8 mouse cellular contexts compared by ENCODE assay signal in the genomic region with DNA sequence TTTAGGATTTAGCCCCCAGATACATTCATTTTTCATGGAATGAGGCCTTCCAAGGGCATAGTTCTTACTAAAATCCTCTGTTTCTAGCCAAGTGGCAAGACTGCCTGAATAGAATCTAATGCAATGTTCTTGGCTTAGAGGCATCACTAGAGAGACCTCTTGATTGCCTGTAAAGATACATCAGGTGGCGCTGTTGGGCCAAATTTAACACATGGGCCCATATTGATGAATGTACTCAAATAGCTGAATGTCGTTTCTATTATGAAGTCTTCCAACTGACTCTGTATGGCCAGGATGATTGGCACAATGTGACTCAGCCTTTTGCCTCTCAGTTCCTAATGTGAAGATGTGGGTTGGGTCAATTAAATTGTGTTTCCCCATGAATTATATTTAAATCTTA.
A peak's percentile ranks its signal among the peaks of the same experiment; 100 is the strongest.
DNase-seq lines count a peak whose midpoint lies in the region; ATAC-seq and TF ChIP-seq lines count a peak whose summit lies in the region.

No protein-coding gene starts in this region.

- no peak overlapping the region for H3K4me2 ChIP-seq in heart, postnatal 0 days (ENCODE audit: low read depth, low read length)
- no peak overlapping the region for H3K4me2 ChIP-seq in hindbrain, embryonic 14.5 days (replicated peaks)
- H3K4me2 ChIP-seq in stomach, embryonic 14.5 days (replicated peaks; ENCODE audit: low read depth, low read length) = no peak overlapping the region

- no peak for ATAC-seq in heart, postnatal 0 days (ENCODE audit: insufficient read depth, low read depth)
- ATAC-seq in hindbrain, embryonic 14.5 days (ENCODE audit: low FRiP score) = peak; percentile 71
- ATAC-seq in megakaryocyte, adult 5-6 weeks (ENCODE audit: poor library complexity, severe bottlenecking) = peak; percentile 75
- ATAC-seq in stomach, embryonic 14.5 days (ENCODE audit: insufficient number of reproducible peaks, insufficient read depth, low FRiP score, low read depth) = peak; percentile 58; the same call in 1 of the 2 replicates

- no peak for TF ChIP-seq EP300 in heart, postnatal 0 days (IDR thresholded peaks at IDR 0.05; ENCODE audit: low read depth)

- DNase-seq in heart, postnatal 0 days (ENCODE audit: low spot score) = no peak
- DNase-seq in heart, adult 9 months (ENCODE audit: low spot score in 2 of 2) = no peak
- DNase-seq in embryo, embryonic 10 days (ENCODE audit: low spot score) = peak; percentile 67
- DNase-seq in hindbrain, embryonic 14.5 days (ENCODE audit: low spot score) = peak; percentile 78
- DNase-seq in cerebellum, adult 9-11 months = no peak
- no peak for DNase-seq in yolk sac, embryonic 10.5 days (ENCODE audit: low spot score)

- TF ChIP-seq CTCF in heart, postnatal 0 days (IDR thresholded peaks at IDR 0.05; ENCODE audit: low read depth) = peak; percentile 12; the same call in 1 of the 2 replicates

- H3K9me3 ChIP-seq in heart, postnatal 0 days (replicated peaks; ENCODE audit: control insufficient read depth, low read length) = no peaks in the 10 kb centered on the region
- no peaks in the 10 kb centered on the region for H3K9me3 ChIP-seq in hindbrain, embryonic 14.5 days (ENCODE audit: control insufficient read depth, low read length)
- H3K9me3 ChIP-seq in stomach, embryonic 14.5 days (ENCODE audit: control insufficient read depth, low read depth, low read length) = no peaks in the 10 kb centered on the region

- no peaks in the 10 kb centered on the region for H3K4me1 ChIP-seq in heart, postnatal 0 days (ENCODE audit: control insufficient read depth, insufficient read depth)
- H3K4me1 ChIP-seq in hindbrain, embryonic 14.5 days (replicated peaks; ENCODE audit: control insufficient read depth, insufficient read depth, low read length) = no peaks in the 10 kb centered on the region
- H3K4me1 ChIP-seq in stomach, embryonic 14.5 days (ENCODE audit: control insufficient read depth, insufficient read depth, low read length) = no peaks in the 10 kb centered on the region

- no peaks in the 10 kb centered on the region for H3K27me3 ChIP-seq in heart, postnatal 0 days (ENCODE audit: control insufficient read depth, insufficient read depth, low read length)
- H3K27me3 ChIP-seq in hindbrain, embryonic 14.5 days (ENCODE audit: control insufficient read depth, insufficient read depth, low read length) = no peaks in the 10 kb centered on the region
- no peaks in the 10 kb centered on the region for H3K27me3 ChIP-seq in stomach, embryonic 14.5 days (ENCODE audit: control insufficient read depth, insufficient read depth, low read length)

- H3K27ac ChIP-seq in heart, postnatal 0 days (ENCODE audit: low read depth) = no peak overlapping the region
- H3K27ac ChIP-seq in hindbrain, embryonic 14.5 days = no peak overlapping the region
- no peak overlapping the region for H3K27ac ChIP-seq in stomach, embryonic 14.5 days (ENCODE audit: low read length)

- H3K36me3 ChIP-seq in heart, postnatal 0 days (replicated peaks; ENCODE audit: control insufficient read depth, insufficient read depth, low read length) = no peaks in the 10 kb centered on the region
- no peaks in the 10 kb centered on the region for H3K36me3 ChIP-seq in hindbrain, embryonic 14.5 days (replicated peaks; ENCODE audit: control insufficient read depth, insufficient read depth)
- H3K36me3 ChIP-seq in stomach, embryonic 14.5 days (ENCODE audit: control insufficient read depth, insufficient read depth, low read length) = no peaks in the 10 kb centered on the region

- H3K4me3 ChIP-seq in heart, postnatal 0 days (ENCODE audit: low read depth, low read length) = no peak overlapping the region
- H3K4me3 ChIP-seq in hindbrain, embryonic 14.5 days (replicated peaks; ENCODE audit: low read length) = no peak overlapping the region
- no peak overlapping the region for H3K4me3 ChIP-seq in stomach, embryonic 14.5 days (ENCODE audit: low read depth, low read length)

- H3K9ac ChIP-seq in heart, postnatal 0 days (replicated peaks; ENCODE audit: low read depth, low read length) = no peak overlapping the region
- no peak overlapping the region for H3K9ac ChIP-seq in hindbrain, embryonic 14.5 days
- H3K9ac ChIP-seq in stomach, embryonic 14.5 days (replicated peaks; ENCODE audit: low read depth, low read length) = no peak overlapping the region

- 1% methylated on average over 2 of the region's 2 CpGs for WGBS in heart, postnatal 0 days
- 0% methylated on average over 2 of the region's 2 CpGs for WGBS in hindbrain, embryonic 14.5 days
- WGBS in stomach, embryonic 14.5 days = 0% methylated on average over 2 of the region's 2 CpGs

Comparison
In these comparisons a context has a peak if more than half of its experiments do, and no peak if none do; other contexts are left out.
1. DNase-seq: peak in embryo, embryonic 10 days (single experiment) and hindbrain, embryonic 14.5 days (single experiment); none in heart, postnatal 0 days (single experiment), heart, adult 9 months (0 of 2), cerebellum, adult 9-11 months (single experiment) and yolk sac, embryonic 10.5 days (single experiment).